Mouse (Mus musculus) bone marrow, adult 2 months (tissue): ENCODE measurements around the gene Rpp14.

Source experiments
- CTCF ChIP-seq: fragments of 200-500 bp; IDR thresholded peaks from 2 replicates; pipeline ENCODE4 v1.5.1; 2011; ENCODE audit warnings: low read length, control low read depth; ENCODE audit not compliant: control insufficient read depth, insufficient read depth
- POLR2A ChIP-seq: fragments of 200-500 bp; IDR thresholded peaks from 2 replicates; pipeline ENCODE4 v1.6.1; 2011; ENCODE audit warnings: low read depth, mild to moderate bottlenecking, control low read depth, low read length, borderline replicate concordance; ENCODE audit not compliant: control insufficient read depth

DNA sequence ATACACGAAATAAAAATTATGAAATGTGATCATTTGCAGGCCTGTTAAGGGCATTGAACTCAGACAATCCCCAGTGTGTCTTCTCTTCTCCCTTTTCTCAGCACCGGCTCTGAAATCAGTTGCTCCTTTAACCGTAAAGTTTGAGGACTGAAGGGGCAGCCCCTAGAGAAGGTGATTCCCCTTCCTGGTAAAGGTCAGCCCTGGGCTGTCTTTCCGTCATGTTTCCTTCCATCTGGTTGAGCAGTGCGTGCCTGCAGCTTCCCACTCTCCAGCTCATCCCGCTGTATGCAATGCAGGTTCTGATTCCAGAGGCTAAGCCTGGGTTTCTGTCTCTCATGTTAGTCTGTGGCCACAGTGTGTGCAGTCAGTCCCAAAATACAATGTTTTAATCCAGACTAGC lies 35.4 kb upstream of the Rpp14 start:
- TF ChIP-seq POLR2A (no peak), CTCF (no peak)
